Comparison of ENCODE assay signal across 12 mouse cellular contexts in genomic region chr17:87559641-87560040, GRCm38 (mm10).
"Had no signal": no experiment of that assay in that cellular context is flagged by ENCODE, and none has a peak within 500 bp of the region (broad histone marks: within the 10 kb centered on the region; RNA-seq: fewer than 3 reads in every experiment).

No protein-coding gene starts in this region.

- DNase-seq: retina, postnatal 1 day; right cerebral cortex, adult 18-20 months; right cerebral cortex, postnatal 14 days; right cerebral cortex, postnatal 25 days; right cerebral cortex, postnatal 4 days; spleen, adult 18-20 months; thymus, adult 18-20 months; thymus, adult 2 months; thymus, postnatal 14 days; thymus, postnatal 25 days; thymus, postnatal 36 days; thymus, postnatal 4 days had no signal
